Mouse (Mus musculus): ENCODE results near the gene Nek1. TPM values are rescaled to one million over a fixed set of nuclear protein-coding genes. Genes with fewer than 3 reads are reported as not detected.

Gene Nek1
- total RNA-seq (2021) = 10 to 100 TPM; 29.9 to 31.8 TPM
- long read RNA-seq, experiment 1, full-length matches to known transcripts = 5 of 14 reads
- long read RNA-seq, experiment 1, partial matches to known transcripts = 4 of 14 reads
- long read RNA-seq, experiment 1, other reads (novel, unspliced or antisense) = 5 of 14 reads
- long read RNA-seq, experiment 2, full-length matches to known transcripts = 3 of 16 reads
- long read RNA-seq, experiment 2, partial matches to known transcripts = 3 of 16 reads
- long read RNA-seq, experiment 2, other reads (novel, unspliced or antisense) = 10 of 16 reads

DNA sequence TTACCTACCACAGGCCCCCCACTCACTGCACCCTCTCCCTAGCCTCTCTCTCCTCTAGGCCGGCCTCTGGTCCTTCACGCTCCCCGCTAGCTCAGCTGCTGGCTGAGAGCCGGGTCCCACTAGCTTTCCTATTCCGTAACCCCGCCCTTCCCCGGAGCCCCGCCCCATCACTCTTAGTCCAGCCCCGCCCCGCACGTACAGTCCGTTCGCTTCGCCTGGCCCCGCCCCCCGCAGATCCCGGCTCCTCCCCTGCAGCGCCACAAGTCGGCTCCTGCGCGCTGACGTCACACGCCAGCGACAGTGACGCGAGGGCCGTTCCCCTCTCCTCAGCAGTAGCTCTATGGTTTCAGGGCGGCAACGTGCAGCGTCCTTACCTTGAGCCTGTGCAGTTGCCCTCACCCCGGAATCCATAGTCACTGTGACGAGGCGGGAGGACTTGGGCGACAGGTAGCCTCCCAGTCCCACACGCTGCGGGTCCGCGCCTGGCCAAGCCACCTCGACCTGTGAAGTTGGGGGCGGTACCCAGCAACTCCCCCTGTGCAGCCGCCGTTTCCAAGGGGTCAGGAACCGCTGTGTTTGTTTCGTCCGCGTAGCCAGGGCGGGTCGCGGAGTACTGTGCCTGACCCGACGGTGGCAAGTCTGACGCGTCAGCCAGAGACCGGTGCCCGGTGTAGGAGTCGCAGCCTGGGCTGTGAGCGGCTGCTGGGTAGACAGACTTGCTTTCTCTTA, at the start of gene Nek1:
Nek1 (plus strand) TSS at position 286 of the 729 bp plus-strand sequence.
- Histone ChIP-seq H3K27ac (peak within 1 kb of the TSS; percentile 91), H3K4me3 (peak within 1 kb of the TSS; percentile 82)
- intact Hi-C loops (cut with DNase I) = loop anchor here (1.0 to 5.0 kb wide), 3 partner anchors 10 to 494 kb away; partner anchors contain the start of genes Cbr4, Clcn3 and Sh3rf1
- no peak for TF ChIP-seq CTCF (IDR thresholded peaks at IDR 0.05)
- DNase-seq (ENCODE audit: extremely low spot score in 1 of 2, low spot score in 2 of 2) = peak; percentile 97 to 98

DNA sequence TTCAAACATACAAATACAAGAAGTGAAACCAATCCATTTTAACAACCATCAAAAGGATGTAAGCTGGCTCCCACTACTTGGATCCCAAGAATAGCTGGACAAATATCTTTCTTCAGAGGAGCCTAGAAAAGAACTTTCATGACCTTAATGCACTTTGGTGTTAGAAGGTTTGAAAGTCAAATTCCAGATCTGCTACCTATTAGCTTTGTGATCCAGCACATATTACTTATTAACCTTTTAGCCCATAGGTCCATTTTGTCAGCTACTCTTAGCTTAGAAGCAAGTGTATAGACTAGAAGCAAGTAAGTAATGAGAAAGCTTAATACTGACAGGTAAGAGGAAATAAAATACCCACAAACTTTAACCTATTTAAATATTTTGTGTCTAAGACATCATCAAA, 45.5 kb upstream of the Nek1 start:
- DNase-seq (ENCODE audit: extremely low spot score in 1 of 2, low spot score in 2 of 2) = no peak
- no peak for TF ChIP-seq CTCF (IDR thresholded peaks at IDR 0.05)
- intact Hi-C loops (cut with DNase I) = no loop called here
- Histone ChIP-seq H3K27ac (no peak overlapping the region), H3K4me3 (no peak overlapping the region)

DNA sequence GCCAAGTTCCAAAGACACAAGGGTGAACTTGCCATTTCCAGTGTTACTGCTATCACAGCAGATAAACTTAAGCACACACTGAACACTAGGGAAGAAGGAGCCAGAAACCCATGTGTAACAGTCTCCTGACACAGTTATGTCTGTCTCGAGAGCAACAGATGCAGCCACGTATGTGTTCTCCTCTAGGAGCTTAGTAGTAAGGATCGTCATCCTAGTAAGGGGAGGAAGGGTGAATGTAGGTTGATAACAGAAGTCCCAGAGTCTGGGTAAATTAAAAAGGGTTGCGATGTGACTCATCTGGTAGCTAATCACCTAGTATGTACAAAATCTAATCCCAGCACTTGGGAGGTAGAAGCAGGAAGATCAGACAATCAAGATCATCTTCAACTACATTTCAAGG, 43.1 kb upstream of the Nek1 start:
- DNase-seq (ENCODE audit: extremely low spot score in 1 of 2, low spot score in 2 of 2) = no peak
- Histone ChIP-seq H3K4me3 (no peak overlapping the region), H3K27ac (no peak overlapping the region)
- intact Hi-C loops (cut with DNase I) = loop anchor here (5.0 kb wide), 1 partner anchor 58 kb away; the partner anchor contains the start of gene Hpf1
- TF ChIP-seq CTCF (IDR thresholded peaks at IDR 0.05) = no peak

DNA sequence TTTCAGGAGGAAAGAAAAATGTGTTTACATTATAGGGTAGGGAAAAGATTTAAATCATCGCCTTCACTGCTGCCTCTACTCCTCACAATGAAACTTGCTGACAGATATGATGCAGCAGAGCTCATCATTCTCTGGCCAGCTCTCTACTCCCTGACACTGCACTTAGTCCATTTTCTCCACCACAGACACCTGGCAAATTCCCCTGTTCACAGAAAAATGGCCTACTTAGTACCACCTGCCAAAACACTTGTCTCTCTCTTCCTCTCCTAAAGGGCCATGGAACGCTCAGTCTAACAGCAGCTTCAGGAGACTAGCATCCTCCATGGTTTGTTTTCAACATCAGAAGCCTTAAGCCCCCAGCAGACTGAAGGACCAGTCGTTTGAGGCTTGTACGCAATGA, 41.7 kb upstream of the Nek1 start:
- intact Hi-C loops (cut with DNase I) = loop anchor here (5.0 kb wide), 1 partner anchor 59 kb away; the partner anchor contains the start of gene Hpf1
- DNase-seq (ENCODE audit: extremely low spot score in 1 of 2, low spot score in 2 of 2) = no peak
- TF ChIP-seq CTCF (IDR thresholded peaks at IDR 0.05) = no peak
- no peak overlapping the region for H3K4me3 ChIP-seq
- no peak overlapping the region for H3K27ac ChIP-seq

DNA sequence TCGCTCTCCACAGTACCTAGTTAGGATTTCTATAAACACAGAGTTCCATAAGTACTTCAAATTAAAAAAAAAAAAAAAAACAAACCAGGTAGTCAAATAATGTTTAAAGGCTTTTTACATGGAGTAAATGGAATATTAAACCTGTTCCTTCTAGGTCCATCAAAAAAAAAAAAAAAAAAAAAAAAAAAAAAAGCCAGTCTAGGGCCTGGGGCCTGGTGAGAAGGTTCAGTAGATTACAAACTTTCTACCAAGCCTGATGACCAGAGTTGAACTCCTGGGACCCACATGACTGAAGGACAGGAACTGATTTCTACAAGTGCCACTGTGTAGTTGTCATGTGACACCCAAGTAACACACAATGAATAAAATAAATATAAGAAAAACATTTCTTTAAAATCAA, 41.2 kb upstream of the Nek1 start:
- no peak overlapping the region for H3K4me3 ChIP-seq
- no peak for TF ChIP-seq CTCF (IDR thresholded peaks at IDR 0.05)
- no peak for DNase-seq (ENCODE audit: extremely low spot score in 1 of 2, low spot score in 2 of 2)
- intact Hi-C loops (cut with DNase I) = loop anchor here (5.0 kb wide), 1 partner anchor 59 kb away; the partner anchor contains the start of gene Hpf1
- no peak overlapping the region for H3K27ac ChIP-seq

DNA sequence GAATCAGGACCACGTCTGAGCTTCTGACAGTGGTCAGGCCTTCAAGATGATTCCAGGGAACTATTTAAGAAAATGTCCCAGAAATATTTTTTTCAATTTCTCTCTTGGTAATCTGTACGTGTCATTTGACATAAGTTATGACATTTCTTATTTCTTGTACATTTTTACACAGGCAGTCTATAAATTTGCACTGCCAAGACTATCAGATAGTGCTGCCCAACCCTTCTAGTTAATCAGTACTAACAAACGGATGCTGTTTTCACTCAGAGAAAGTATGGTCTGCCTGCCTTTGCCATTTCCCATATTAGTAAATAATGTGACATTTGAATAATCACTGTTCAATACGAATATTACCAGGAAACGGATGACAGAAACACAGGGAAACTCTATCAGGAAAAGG, 40.2 kb upstream of the Nek1 start:
- Histone ChIP-seq H3K4me3 (peak overlapping the region; percentile 54; the same call in 1 of the 2 replicates), H3K27ac (no peak overlapping the region)
- no peak for TF ChIP-seq CTCF (IDR thresholded peaks at IDR 0.05)
- intact Hi-C loops (cut with DNase I) = loop anchor here (5.0 kb wide), 1 partner anchor 61 kb away; the partner anchor contains the start of gene Hpf1
- no peak for DNase-seq (ENCODE audit: extremely low spot score in 1 of 2, low spot score in 2 of 2)

DNA sequence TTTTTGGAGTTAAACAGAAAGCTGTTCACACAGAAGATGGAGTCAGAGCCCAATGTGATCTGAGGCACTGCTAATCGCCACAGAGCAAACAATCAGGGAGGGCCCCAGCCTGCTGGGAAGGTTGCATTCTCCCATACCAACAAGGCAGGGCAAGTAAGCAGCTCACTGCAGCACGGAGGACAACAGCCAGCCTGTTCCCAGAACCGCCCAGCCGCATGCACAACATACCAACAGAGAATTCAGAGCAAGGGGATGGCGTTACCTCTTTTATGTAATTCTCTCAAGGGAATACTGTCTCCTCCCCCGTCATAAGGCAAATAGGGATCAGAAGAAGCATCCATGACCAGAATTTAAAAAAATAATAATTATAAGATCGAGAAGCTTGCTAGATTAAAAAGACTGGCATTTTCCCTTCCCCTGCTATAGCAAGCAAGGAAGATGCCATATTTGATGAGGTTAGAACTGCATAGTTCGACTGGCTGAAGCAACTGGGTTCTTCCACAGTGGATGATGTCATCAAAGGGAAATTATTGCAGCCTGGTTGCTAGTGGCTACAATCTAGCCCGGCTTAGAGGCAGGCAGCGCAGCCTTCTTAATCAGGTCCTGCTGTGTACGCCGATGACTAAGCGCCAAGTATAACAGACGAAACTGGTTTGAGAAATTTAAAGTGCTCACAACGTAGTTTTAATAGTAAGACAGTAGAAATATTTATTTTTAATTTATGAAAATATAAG, 38.5 kb upstream of the Nek1 start:
- peak; percentile 59 to 72 for DNase-seq (ENCODE audit: extremely low spot score in 1 of 2, low spot score in 2 of 2)
- H3K27ac ChIP-seq = peak overlapping the region; percentile 97
- no peak for TF ChIP-seq CTCF (IDR thresholded peaks at IDR 0.05)
- intact Hi-C loops (cut with DNase I) = loop anchor here (2.0 to 5.0 kb wide), 2 partner anchors 28 to 62 kb away; partner anchors contain the start of genes Clcn3 and Hpf1
- peak overlapping the region; percentile 54 for H3K4me3 ChIP-seq

DNA sequence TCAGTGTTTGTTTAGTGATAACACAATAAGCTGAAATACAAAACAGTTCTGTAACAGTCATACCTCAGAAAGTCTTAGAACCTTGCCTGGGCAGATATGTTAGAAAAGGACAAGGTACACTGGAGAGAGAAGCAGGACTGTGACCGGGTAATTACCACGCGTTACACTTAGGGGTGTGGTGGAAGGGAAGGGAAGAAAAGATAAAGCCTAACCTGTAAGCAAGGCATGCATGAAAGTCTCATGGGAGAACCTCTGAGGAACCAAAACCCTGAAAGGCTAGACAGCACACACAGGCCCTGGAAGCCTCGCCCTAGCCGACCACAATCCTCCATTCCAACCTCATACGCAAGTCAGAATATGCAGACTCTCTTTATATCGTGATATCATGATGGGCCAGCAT, 36.1 kb upstream of the Nek1 start:
- Histone ChIP-seq H3K27ac (no peak overlapping the region), H3K4me3 (no peak overlapping the region)
- no peak for DNase-seq (ENCODE audit: extremely low spot score in 1 of 2, low spot score in 2 of 2)
- intact Hi-C loops (cut with DNase I) = no loop called here
- no peak for TF ChIP-seq CTCF (IDR thresholded peaks at IDR 0.05)

DNA sequence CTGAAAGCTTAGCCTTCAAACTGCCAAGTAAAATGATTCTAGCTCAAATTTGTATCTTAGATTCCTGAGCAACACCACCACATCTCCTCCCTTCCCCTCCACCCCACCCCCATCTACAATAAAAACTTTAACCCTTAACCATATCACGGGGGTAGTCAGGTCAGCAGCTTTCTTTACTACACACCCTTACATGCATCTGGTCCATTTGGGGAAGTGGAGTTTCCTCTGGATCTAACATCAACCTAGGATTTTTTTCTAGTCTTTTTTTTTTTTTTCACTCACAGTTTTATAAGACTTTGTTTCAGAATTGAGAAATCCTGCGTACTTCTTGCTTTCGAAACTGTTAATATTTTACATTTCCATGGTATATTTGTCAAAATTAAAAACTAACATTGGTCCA, 30.2 kb upstream of the Nek1 start:
- no peak for TF ChIP-seq CTCF (IDR thresholded peaks at IDR 0.05)
- intact Hi-C loops (cut with DNase I) = no loop called here
- no peak overlapping the region for H3K4me3 ChIP-seq
- no peak for DNase-seq (ENCODE audit: extremely low spot score in 1 of 2, low spot score in 2 of 2)
- H3K27ac ChIP-seq = no peak overlapping the region

DNA sequence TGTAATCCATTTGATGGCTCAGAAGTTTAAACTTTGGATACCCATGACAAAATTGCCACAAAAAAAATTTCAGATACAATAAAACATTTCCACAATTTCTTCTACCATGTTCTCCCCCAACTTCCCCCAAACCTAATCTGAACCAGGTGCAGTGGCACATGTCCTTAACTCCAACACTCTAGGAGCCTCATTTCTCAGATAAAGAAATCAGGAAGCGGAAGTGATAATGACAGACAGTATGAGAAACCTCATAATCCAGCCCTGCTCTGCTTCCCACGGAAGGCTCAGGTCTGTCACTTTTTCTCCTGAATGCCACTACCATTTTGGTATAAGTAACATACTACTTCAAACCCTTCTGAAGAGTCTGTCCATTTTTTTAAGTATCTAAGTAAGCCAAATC, 29.1 kb upstream of the Nek1 start:
- Histone ChIP-seq H3K27ac (no peak overlapping the region), H3K4me3 (no peak overlapping the region)
- intact Hi-C loops (cut with DNase I) = no loop called here
- DNase-seq (ENCODE audit: extremely low spot score in 1 of 2, low spot score in 2 of 2) = no peak
- TF ChIP-seq CTCF (IDR thresholded peaks at IDR 0.05) = no peak

DNA sequence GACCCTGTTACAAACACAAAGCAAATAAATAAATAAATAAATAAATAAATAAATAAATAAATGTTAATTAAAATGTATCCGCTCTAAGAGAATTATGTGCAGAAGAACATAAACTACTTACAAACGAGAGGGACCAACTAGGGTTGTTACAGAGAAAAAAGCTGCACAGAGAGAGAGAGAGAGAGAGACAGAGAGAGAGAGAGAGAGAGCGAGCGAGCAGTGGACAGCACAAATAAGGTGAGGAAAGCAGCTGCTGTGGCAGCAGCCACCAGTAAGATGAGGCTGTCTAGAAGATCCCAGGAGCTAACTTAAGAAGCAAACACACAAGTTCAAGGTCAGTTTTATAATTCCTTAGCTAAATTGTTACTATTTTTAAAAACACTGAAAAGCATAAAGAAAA, 28.5 kb upstream of the Nek1 start:
- H3K27ac ChIP-seq = no peak overlapping the region
- no peak for TF ChIP-seq CTCF (IDR thresholded peaks at IDR 0.05)
- no peak overlapping the region for H3K4me3 ChIP-seq
- DNase-seq (ENCODE audit: extremely low spot score in 1 of 2, low spot score in 2 of 2) = no peak
- intact Hi-C loops (cut with DNase I) = no loop called here

DNA sequence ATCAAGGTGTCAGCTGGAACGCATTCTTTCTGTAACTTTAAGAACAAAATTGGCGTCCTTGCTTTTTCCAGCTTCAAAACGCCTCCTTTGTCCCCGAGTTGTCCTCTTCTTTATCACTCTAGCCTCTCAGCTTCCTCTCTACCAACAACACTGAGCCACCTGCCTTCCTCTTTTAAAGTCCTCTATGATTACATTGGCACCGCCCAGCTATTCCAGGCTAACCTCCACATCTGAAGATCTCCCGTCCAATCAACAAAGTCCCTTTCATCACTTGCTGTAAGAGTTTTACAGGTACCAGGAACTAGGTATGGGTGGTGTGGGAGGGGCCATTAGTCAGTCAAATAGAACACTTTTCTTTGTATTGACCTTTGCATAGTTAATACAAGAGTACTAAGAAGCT, 27.7 kb upstream of the Nek1 start:
- Histone ChIP-seq H3K4me3 (no peak overlapping the region), H3K27ac (no peak overlapping the region)
- no peak for TF ChIP-seq CTCF (IDR thresholded peaks at IDR 0.05)
- intact Hi-C loops (cut with DNase I) = no loop called here
- DNase-seq (ENCODE audit: extremely low spot score in 1 of 2, low spot score in 2 of 2) = no peak

All from left cerebral cortex, adult 2 months (tissue).